Mouse (Mus musculus) embryonic facial prominence, embryonic 13.5 days (tissue): ENCODE data around the gene Tbata. TPM values are rescaled to one million over a fixed set of nuclear protein-coding genes. Genes with fewer than 3 reads are reported as not detected.
A peak's percentile ranks its signal among the peaks of the same experiment; 100 is the strongest.

Source experiments
- ATAC-seq: fragments of 200-750 bp; cut with Nextera tagmentation; 2 replicates; pipeline ENCODE4 v1.8.0; 2017; ENCODE audit warnings: low read depth; ENCODE audit not compliant: insufficient number of reproducible peaks, insufficient read depth, low FRiP score, low TSS enrichment
- H3K27ac ChIP-seq: fragments of 300-500 bp; sonication (generic); 2 replicates; pipeline ENCODE4 v1.5.1; 2015; ENCODE audit warnings: moderate library complexity, mild to moderate bottlenecking, inconsistent platforms
- H3K27me3 ChIP-seq: fragments of 300-500 bp; sonication (generic); 2 replicates; pipeline ENCODE4 v1.6.1; 2015; ENCODE audit warnings: mild to moderate bottlenecking, inconsistent platforms
- H3K36me3 ChIP-seq: fragments of 300-500 bp; sonication (generic); 2 replicates; pipeline ENCODE4 v1.6.1; 2015; ENCODE audit warnings: mild to moderate bottlenecking, inconsistent platforms
- H3K4me1 ChIP-seq: fragments of 300-500 bp; sonication (generic); 2 replicates; pipeline ENCODE4 v1.6.1; 2015; ENCODE audit warnings: inconsistent platforms
- H3K4me2 ChIP-seq: fragments of 300-500 bp; sonication (generic); 2 replicates; pipeline ENCODE4 v1.6.1; 2015; ENCODE audit warnings: moderate library complexity, mild to moderate bottlenecking, inconsistent platforms
- H3K4me3 ChIP-seq: fragments of 300-500 bp; sonication (generic); 2 replicates; pipeline ENCODE4 v1.5.1; 2015; ENCODE audit warnings: mild to moderate bottlenecking, inconsistent platforms
- H3K9ac ChIP-seq: fragments of 300-500 bp; sonication (generic); 2 replicates; pipeline ENCODE4 v1.6.1; 2015; ENCODE audit warnings: mild to moderate bottlenecking, inconsistent platforms
- H3K9me3 ChIP-seq: fragments of 300-500 bp; sonication (generic); 2 replicates; pipeline ENCODE4 v1.6.1; 2016; ENCODE audit warnings: inconsistent platforms
- WGBS: fragments of 180-500 bp; shearing (Covaris S2); methylation state at CpG from one replicate; pipeline ENCODE4 v1.1.7; 2015; ENCODE audit warnings: mixed read lengths; 5-methylcytosine and 5-hydroxymethylcytosine counted together
- polyA plus RNA-seq: library from polyadenylated mRNA; unstranded; fragments of >200 nt; fragmentation: Nextera tagmentation; extraction: Ambion mirVana; gene quantifications from 2 replicates; pipeline ENCODE4 v1.2.1, GENCODE M21; 2015

The Tbata gene
- polyA plus RNA-seq, 1 experiment from 2014 or later, result not detected

DNA sequence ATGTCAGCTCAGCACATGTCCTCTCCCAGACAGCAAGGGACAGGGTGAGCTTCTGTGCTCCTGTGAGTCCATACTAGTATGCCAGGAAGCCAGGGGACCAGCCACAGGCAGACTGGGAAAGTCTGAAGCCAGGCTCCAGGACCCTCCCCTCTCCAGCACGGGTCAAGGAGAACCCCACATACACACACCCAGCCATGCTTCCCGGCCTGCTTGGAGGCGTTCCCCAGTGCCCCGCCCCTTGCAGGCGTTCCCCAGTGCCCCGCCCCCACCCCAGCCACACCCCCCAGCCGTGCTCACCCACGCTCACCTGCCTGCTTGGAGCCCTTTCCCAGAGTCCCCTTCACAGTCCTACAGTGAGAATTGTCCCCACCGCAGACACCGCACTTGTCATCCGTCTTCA is 41.1 kb downstream of the Tbata start:
- H3K9me3 ChIP-seq, result peaks cover 3% of the 10 kb centered on the region
- H3K4me2 ChIP-seq, result no peak overlapping the region
- no peak overlapping the region for H3K4me3 ChIP-seq
- H3K4me1 ChIP-seq, result peaks cover 7% of the 10 kb centered on the region; the same call in 1 of the 2 replicates
- H3K27ac ChIP-seq, result no peak overlapping the region
- no peak overlapping the region for H3K9ac ChIP-seq
- H3K36me3 ChIP-seq, result no peaks in the 10 kb centered on the region; the same call in 1 of the 2 replicates
- H3K27me3 ChIP-seq, result peaks cover 9% of the 10 kb centered on the region
- WGBS, result 10% methylated on average over 11 of the region's 11 CpGs
- ATAC-seq, result no peak

DNA sequence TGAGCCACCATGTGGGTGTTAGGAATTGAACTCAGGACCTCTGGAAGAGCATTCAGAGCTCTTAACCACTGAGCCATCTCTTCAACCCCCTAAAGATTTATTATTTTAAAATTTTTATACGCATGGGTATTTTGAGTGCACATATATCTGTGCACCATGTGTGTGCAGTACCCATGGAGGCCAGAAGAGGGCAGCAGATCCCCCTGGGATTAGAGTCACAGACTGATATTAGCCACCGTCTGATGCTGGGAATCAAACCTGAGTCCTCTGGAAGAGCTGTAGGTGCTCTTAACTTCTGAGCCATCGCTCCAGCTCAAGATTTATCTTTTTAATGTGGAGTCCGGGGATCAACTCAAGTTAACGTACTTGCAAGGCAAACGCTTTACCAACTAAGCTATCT is 43.9 kb downstream of the Tbata start:
- no peak overlapping the region for H3K4me3 ChIP-seq
- no peak overlapping the region for H3K4me2 ChIP-seq
- peaks cover 9% of the 10 kb centered on the region; the same call in 1 of the 2 replicates for H3K36me3 ChIP-seq
- peaks cover 9% of the 10 kb centered on the region for H3K27me3 ChIP-seq
- peaks cover 8% of the 10 kb centered on the region for H3K9me3 ChIP-seq
- H3K9ac ChIP-seq, result no peak overlapping the region
- peaks cover 4% of the 10 kb centered on the region; the same call in 1 of the 2 replicates for H3K4me1 ChIP-seq
- H3K27ac ChIP-seq, result no peak overlapping the region
- WGBS, result 96% methylated on average over 6 of the region's 6 CpGs
- ATAC-seq, result no peak

DNA sequence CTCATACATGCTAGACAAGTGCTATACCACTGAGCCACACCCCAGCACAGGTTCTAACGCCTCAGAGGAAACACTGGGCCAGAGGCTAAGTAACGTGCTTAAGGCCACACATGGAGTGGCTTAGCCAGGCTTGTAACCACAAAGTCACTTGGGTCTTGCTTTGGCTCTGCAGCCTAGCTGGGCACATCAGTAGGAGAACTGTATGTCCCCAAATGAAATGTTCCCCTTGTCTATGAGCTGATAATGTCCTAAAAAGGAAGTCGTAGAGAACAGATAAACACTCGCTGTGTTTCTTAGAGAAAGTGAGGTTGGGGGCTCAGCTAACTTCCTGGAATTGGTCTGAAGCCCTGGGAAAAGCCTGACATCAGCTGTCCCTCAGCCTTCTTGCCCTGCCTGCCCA is 44.4 kb downstream of the Tbata start:
- H3K27ac ChIP-seq, result no peak overlapping the region
- ATAC-seq, result no peak
- no peak overlapping the region for H3K4me2 ChIP-seq
- peaks cover 4% of the 10 kb centered on the region; the same call in 1 of the 2 replicates for H3K4me1 ChIP-seq
- no peak overlapping the region for H3K4me3 ChIP-seq
- H3K27me3 ChIP-seq, result peaks cover 9% of the 10 kb centered on the region
- peaks cover 8% of the 10 kb centered on the region for H3K9me3 ChIP-seq
- WGBS, result 87% methylated on average over 4 of the region's 4 CpGs
- H3K9ac ChIP-seq, result no peak overlapping the region
- peaks cover 9% of the 10 kb centered on the region; the same call in 1 of the 2 replicates for H3K36me3 ChIP-seq

DNA sequence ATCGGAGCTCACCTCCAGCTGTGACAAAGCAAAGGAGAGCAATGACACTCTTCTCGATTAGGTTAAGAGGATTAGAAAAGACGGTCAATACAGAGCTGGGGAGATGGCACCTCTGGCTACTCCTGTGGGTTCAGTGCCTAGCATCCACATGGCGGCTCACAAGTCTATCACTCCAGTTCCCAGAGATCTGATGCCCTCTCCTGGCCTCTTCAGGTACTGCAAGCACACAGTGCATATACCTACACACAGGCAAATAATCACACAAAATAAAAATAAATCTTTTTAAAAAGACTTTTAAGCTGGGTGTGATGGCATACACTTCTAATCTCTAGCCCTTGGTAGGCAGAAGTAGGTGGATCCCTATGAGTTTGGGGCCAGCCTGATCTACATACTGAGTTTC is 47.6 kb downstream of the Tbata start:
- ATAC-seq, result no peak; the same call in 1 of the 2 replicates
- WGBS, result 93% methylated on average over 4 of the region's 4 CpGs
- no peak overlapping the region for H3K4me3 ChIP-seq
- H3K4me2 ChIP-seq, result no peak overlapping the region
- peaks cover 9% of the 10 kb centered on the region; the same call in 1 of the 2 replicates for H3K36me3 ChIP-seq
- H3K27ac ChIP-seq, result no peak overlapping the region
- no peaks in the 10 kb centered on the region for H3K4me1 ChIP-seq
- no peaks in the 10 kb centered on the region for H3K27me3 ChIP-seq
- H3K9ac ChIP-seq, result no peak overlapping the region
- H3K9me3 ChIP-seq, result peaks cover 8% of the 10 kb centered on the region

DNA sequence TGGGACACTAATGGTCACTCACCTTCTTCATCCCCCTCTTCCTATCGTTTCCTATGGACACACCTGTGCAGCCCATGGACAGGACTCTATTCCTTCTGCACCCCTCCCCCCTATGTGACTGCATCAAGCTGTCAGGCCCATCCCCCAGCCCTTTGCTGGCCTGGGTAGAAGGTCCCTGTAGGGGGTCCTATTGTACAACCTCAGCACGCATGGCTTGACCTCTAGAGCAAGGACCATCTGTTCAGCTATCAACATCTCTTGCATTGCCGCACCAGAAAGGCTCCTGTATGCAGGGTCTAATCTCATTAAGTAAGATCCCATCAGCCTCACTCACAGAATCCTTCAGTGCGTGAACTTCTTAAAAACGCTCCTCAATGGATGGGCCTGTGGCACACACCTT is 53.9 kb downstream of the Tbata start:
- Histone ChIP-seq H3K4me3 (no peak overlapping the region), H3K4me2 (no peak overlapping the region), H3K36me3 (no peaks in the 10 kb centered on the region), H3K9ac (no peak overlapping the region), H3K27me3 (no peaks in the 10 kb centered on the region), H3K9me3 (no peaks in the 10 kb centered on the region), H3K27ac (no peak overlapping the region), H3K4me1 (0 out of 2 replicates have a peak, but pooled peaks cover 5% of the 10 kb centered on the region)
- WGBS, result 80% methylated on average over 5 of the region's 5 CpGs
- ATAC-seq, result no peak

DNA sequence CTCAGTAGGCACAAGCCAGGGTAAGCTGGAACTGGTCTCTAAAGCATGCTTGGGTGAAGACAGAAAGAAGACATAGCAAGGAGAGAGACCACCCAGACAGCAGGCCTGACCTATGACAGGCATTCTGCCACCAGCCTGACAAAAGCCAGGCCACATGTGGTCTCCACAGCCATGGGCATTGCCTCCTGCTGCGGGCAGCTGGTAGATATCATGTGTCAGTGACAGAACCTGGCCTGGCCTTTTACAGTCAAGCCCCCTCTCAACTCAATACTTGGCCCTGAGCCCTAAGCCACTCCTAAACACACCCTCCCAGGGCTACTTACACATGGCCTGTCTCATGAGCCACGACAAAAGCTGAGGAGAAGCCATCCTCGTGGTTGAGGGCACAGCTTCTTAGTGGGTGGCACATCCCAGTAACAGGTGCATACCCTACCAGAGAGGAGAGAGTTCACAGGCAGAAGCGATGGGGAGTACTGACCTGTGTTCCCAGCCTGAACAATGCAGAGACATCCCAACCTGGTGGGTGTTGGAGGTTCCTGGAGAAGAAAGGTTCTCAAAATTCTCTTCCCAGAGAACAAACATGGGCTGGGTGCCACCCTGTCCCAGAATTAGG is 55.1 kb downstream of the Tbata start:
- Histone ChIP-seq H3K9me3 (no peaks in the 10 kb centered on the region), H3K4me3 (no peak overlapping the region), H3K4me2 (no peak overlapping the region), H3K9ac (no peak overlapping the region), H3K36me3 (no peaks in the 10 kb centered on the region), H3K27ac (no peak overlapping the region), H3K27me3 (no peaks in the 10 kb centered on the region), H3K4me1 (0 out of 2 replicates have a peak, but pooled peaks cover 5% of the 10 kb centered on the region)
- 52% methylated on average over 4 of the region's 4 CpGs for WGBS
- no peak for ATAC-seq

DNA sequence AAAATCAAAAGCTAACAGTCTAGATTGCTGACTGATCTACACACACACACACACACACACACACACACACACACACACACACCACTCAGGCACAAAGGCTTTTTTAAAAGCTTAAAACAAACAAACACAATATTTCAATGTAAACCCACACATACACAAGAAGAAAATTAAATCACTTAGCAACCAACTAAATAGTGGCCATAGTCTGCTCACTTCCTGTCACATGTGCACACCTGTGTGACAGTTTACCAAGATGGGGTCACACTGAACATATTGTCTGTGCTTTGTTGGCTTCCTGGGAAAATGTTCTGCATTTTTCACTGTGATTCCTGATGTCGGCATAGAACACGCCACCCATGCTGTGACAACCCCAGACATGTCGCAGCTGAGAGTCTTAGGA is 60.0 kb downstream of the Tbata start:
- Histone ChIP-seq H3K4me2 (no peak overlapping the region), H3K4me3 (no peak overlapping the region), H3K27me3 (no peaks in the 10 kb centered on the region), H3K36me3 (no peaks in the 10 kb centered on the region), H3K4me1 (peaks cover 9% of the 10 kb centered on the region), H3K9me3 (no peaks in the 10 kb centered on the region; the same call in 1 of the 2 replicates), H3K9ac (no peak overlapping the region), H3K27ac (no peak overlapping the region)
- WGBS, result 84% methylated on average over 3 of the region's 3 CpGs
- no peak for ATAC-seq

DNA sequence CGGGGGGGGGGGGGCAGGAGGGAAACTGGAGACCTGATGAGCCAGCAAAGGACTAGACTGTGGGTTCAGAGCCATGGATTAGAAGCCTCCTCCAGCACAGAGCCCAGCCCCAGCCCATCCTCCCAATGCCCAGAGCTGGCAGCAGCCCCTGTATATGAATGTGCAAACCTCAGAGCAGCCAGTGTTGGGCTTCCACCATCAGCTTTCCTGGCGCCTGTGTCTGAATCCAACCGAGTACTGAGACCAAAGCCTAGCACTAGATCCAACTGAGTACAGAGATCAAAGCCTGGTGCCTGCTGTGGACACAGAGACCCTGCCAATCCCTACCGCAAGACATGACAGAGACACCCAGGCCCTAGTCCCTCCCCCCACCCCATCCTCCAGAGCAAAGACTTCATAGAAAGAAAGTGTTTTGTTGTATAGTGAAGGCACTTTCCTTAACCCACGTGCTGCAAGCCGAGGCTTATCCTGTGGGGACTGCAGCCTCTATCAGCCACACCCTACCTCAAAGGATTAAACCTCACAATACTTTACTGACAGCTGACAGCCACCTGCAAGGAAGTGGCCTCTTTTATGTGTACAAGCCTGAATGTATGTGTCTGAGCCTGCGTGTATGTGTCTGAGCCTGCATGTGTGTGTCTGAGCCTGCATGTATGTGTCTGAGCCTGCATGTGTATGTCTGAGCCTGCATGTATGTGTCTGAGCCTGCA is 61.3 kb downstream of the Tbata start:
- 0 out of 2 replicates have a peak overlapping the region, but pooled peaks have one; percentile 21 for H3K9ac ChIP-seq
- no peak overlapping the region for H3K4me2 ChIP-seq
- H3K27me3 ChIP-seq, result 0 out of 2 replicates have a peak, but pooled peaks cover 2% of the 10 kb centered on the region
- H3K4me1 ChIP-seq, result peaks cover 13% of the 10 kb centered on the region
- H3K27ac ChIP-seq, result no peak overlapping the region
- H3K4me3 ChIP-seq, result no peak overlapping the region
- no peak for ATAC-seq
- no peaks in the 10 kb centered on the region for H3K36me3 ChIP-seq
- no peaks in the 10 kb centered on the region; the same call in 1 of the 2 replicates for H3K9me3 ChIP-seq
- 37% methylated on average over 7 of the region's 7 CpGs for WGBS

DNA sequence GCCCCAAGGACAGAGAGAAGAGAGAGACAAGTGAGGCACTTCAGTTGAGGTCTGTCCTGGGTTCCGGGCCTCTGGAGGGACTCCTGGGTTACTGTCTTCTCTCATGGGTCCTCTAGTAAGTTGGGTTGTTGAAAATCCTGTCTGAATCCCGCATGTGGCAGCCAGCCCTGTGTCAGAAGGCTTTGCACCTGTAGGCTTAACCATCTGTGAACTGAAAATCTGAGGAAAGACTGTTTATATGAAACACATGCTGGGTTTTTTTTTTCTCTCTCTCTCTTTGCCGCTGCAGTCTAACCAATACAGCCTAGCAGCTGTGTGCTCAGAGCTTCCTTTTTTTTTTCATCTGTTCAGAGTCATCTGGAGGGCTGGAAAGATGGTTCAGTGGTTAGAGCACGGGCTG is 62.6 kb downstream of the Tbata start:
- Histone ChIP-seq H3K27ac (no peak overlapping the region), H3K9me3 (no peaks in the 10 kb centered on the region; the same call in 1 of the 2 replicates), H3K4me2 (no peak overlapping the region), H3K4me3 (no peak overlapping the region), H3K27me3 (0 out of 2 replicates have a peak, but pooled peaks cover 3% of the 10 kb centered on the region), H3K9ac (no peak overlapping the region), H3K4me1 (peaks cover 13% of the 10 kb centered on the region), H3K36me3 (no peaks in the 10 kb centered on the region)
- WGBS, result 46% methylated on average over 4 of the region's 4 CpGs
- ATAC-seq, result no peak

DNA sequence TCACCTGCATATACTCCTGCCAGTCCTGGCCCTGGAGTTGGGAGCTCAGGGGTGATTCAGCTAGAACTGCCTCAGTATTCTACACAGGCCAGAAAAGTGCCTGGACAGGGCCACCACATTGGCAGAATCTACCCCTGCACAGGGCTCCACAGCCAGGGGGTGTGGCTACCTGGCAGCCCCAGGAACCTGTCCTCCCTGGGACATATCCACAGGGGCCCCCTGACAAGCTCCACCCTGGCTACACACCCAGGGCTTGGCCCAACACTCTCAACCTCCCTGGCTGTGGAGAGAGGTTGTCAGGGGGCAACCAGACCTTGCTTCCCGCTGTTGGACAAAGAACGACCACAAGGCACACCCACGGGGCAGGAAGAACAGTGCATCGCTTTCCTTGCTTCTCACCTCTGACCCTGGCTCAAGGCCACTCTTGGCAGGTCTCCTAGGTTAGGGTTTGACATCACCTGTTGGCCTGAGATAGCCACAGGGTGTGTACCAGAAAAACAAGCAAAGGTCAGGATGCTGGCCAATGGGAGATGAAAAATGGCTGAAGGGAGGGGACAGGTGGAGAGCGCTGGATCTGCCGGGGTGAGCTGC is 64.0 kb downstream of the Tbata start:
- Histone ChIP-seq H3K4me2 (no peak overlapping the region), H3K27ac (no peak overlapping the region), H3K4me3 (no peak overlapping the region), H3K36me3 (no peaks in the 10 kb centered on the region), H3K9me3 (no peaks in the 10 kb centered on the region; the same call in 1 of the 2 replicates), H3K9ac (no peak overlapping the region), H3K27me3 (0 out of 2 replicates have a peak, but pooled peaks cover 3% of the 10 kb centered on the region), H3K4me1 (peaks cover 22% of the 10 kb centered on the region)
- 0 out of 2 replicates have a peak, but pooled peaks have one; percentile 11 for ATAC-seq
- WGBS, result 89% methylated on average over 6 of the region's 6 CpGs

DNA sequence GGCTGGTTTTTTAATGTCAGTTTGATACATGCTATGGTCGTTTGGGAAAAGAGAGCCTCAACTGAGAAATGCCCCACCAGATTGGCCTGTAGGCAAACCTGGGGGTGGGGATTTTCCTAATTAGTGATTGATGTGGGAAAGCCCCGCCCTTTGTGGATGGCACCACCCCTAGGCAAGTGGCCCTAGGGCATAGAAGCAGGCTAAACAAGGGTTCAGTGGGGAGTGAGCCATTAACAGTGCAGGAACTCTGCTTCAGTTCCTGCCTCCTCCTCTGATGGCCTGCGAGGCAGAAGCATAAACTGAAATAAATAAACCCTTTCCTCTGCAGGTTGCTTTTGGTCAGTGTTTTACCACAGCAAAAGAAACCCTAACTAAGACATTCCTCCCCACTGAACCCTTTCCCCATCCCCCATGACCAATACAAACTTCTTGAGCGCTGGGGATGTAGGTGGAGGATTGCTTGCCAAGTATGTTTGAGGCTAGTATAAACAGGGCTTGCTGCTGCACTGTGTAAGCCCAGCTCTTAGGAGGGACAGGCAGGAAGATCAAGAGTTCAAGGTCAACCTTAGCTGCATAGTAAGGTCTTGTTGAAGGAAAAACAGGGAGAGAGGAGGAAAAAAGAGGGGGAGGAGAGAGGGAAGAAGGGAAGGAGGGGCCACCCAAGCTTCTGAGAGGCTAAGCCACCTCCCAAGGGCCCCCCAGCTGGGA is 65.1 kb downstream of the Tbata start:
- no peak for ATAC-seq
- Histone ChIP-seq H3K27me3 (0 out of 2 replicates have a peak, but pooled peaks cover 3% of the 10 kb centered on the region), H3K4me1 (peaks cover 33% of the 10 kb centered on the region), H3K4me2 (no peak overlapping the region), H3K36me3 (no peaks in the 10 kb centered on the region), H3K27ac (no peak overlapping the region), H3K9ac (no peak overlapping the region), H3K9me3 (no peaks in the 10 kb centered on the region; the same call in 1 of the 2 replicates), H3K4me3 (no peak overlapping the region)
- 54% methylated on average over 4 of the region's 4 CpGs for WGBS
